Mouse (Mus musculus): ENCODE data around the gene Dennd2a.

Dennd2a gene

GRCm38 (mm10) chr6:39556900-39557659 is 587 bp downstream of the Dennd2a start:
- DNase-seq, result peak in 1 of 2 experiments; percentile 57

GRCm38 (mm10) chr6:39555648-39555945 is 2.1 kb downstream of the Dennd2a start:
- no peak for DNase-seq

GRCm38 (mm10) chr6:39554888-39555647 is 2.6 kb downstream of the Dennd2a start:
- DNase-seq, result no peak

GRCm38 (mm10) chr6:39551981-39552636 is 5.6 kb downstream of the Dennd2a start:
- DNase-seq, result no peak

- DNase-seq, result no peak
These were observed 9.6 kb downstream of the Dennd2a start for GRCm38 (mm10) chr6:39548030-39548429.

- DNase-seq, result no peak
These were observed 12.2 kb downstream of the Dennd2a start for GRCm38 (mm10) chr6:39545474-39545873.

GRCm38 (mm10) chr6:39543769-39544420 is 13.8 kb downstream of the Dennd2a start:
- DNase-seq, result peak; percentile 43 to 59

- peak; percentile 83 to 86 for DNase-seq
These were observed 14.8 kb downstream of the Dennd2a start for GRCm38 (mm10) chr6:39542631-39543597.

- DNase-seq, result no peak
These were observed 17.1 kb downstream of the Dennd2a start for GRCm38 (mm10) chr6:39540563-39540962.

GRCm38 (mm10) chr6:39539679-39540155 is 17.9 kb downstream of the Dennd2a start:
- peak; percentile 70 to 72 for DNase-seq

GRCm38 (mm10) chr6:39538227-39538626 is 19.4 kb downstream of the Dennd2a start:
- no peak for DNase-seq

- no peak for DNase-seq
These were observed 20.4 kb downstream of the Dennd2a start for GRCm38 (mm10) chr6:39537276-39537675.

- no peak for DNase-seq
These were observed 21.0 kb downstream of the Dennd2a start for GRCm38 (mm10) chr6:39536621-39537020.

GRCm38 (mm10) chr6:39534944-39535343 is 22.7 kb downstream of the Dennd2a start:
- no peak for DNase-seq

GRCm38 (mm10) chr6:39528671-39529535 is 28.8 kb downstream of the Dennd2a start:
- DNase-seq, result peak; percentile 44 to 58

GRCm38 (mm10) chr6:39527811-39528210 is 29.9 kb downstream of the Dennd2a start:
- DNase-seq, result no peak

GRCm38 (mm10) chr6:39527337-39527784 is 30.3 kb downstream of the Dennd2a start:
- no peak for DNase-seq

GRCm38 (mm10) chr6:39526797-39527196 is 30.9 kb downstream of the Dennd2a start:
- DNase-seq, result no peak

GRCm38 (mm10) chr6:39523161-39523560 is 34.5 kb downstream of the Dennd2a start:
- no peak for DNase-seq

- no peak for DNase-seq
These were observed 35.2 kb downstream of the Dennd2a start for GRCm38 (mm10) chr6:39522425-39522824.

GRCm38 (mm10) chr6:39515739-39516131 is 41.9 kb downstream of the Dennd2a start:
- DNase-seq, result no peak
